Mouse (Mus musculus): ENCODE results near the gene Copb1.

GRCm38 (mm10) chr7:114181391-114181790, 73.1 kb downstream of the Copb1 start:
- no peak for TF ChIP-seq POLR2A (IDR thresholded peaks at IDR 0.05; ENCODE audit: control insufficient read depth, extremely low read depth, insufficient read depth, low read length, poor library complexity)
- no peak for TF ChIP-seq CTCF (IDR thresholded peaks at IDR 0.05; ENCODE audit: borderline replicate concordance, control insufficient read depth, extremely low read depth, insufficient read depth, low read length, poor library complexity)

Measured in thymus, adult 2 months (tissue).